Comparison of ENCODE assay signal across 8 mouse cellular contexts in genomic region chr12:52132256-52132655, GRCm38 (mm10). TPM values are rescaled to one million over a fixed set of nuclear protein-coding genes. Genes with fewer than 3 reads are reported as not detected.
DNase-seq lines count a peak whose midpoint lies in the region; ATAC-seq lines count a peak whose summit lies in the region.

No protein-coding gene starts in this region.

- H3K36me3 ChIP-seq in forebrain, embryonic 12.5 days (replicated peaks), result no peaks in the 10 kb centered on the region
- H3K36me3 ChIP-seq in intestine, embryonic 16.5 days (ENCODE audit: control insufficient read depth, insufficient read depth, low read length), result no peaks in the 10 kb centered on the region
- H3K36me3 ChIP-seq in midbrain, embryonic 11.5 days (ENCODE audit: control insufficient read depth, insufficient read depth, low read length), result no peaks in the 10 kb centered on the region

- H3K27ac ChIP-seq in forebrain, embryonic 12.5 days, result peak overlapping the region; percentile 82
- H3K27ac ChIP-seq in intestine, embryonic 16.5 days (ENCODE audit: low read length), result peak overlapping the region; percentile 31
- H3K27ac ChIP-seq in midbrain, embryonic 11.5 days (ENCODE audit: low read depth, low read length), result peak overlapping the region; percentile 57; the same call in 1 of the 2 replicates

- H3K9ac ChIP-seq in forebrain, embryonic 12.5 days, result no peak overlapping the region
- H3K9ac ChIP-seq in intestine, embryonic 16.5 days (ENCODE audit: low read depth, low read length), result peak overlapping the region; percentile 16; the same call in 1 of the 2 replicates
- peak overlapping the region; percentile 30; the same call in 1 of the 2 replicates for H3K9ac ChIP-seq in midbrain, embryonic 11.5 days (ENCODE audit: low read length)

- H3K4me1 ChIP-seq in forebrain, embryonic 12.5 days, result peaks cover 15% of the 10 kb centered on the region
- H3K4me1 ChIP-seq in intestine, embryonic 16.5 days (ENCODE audit: control insufficient read depth, insufficient read depth, low read length), result peaks cover 4% of the 10 kb centered on the region; the same call in 1 of the 2 replicates
- no peaks in the 10 kb centered on the region for H3K4me1 ChIP-seq in midbrain, embryonic 11.5 days (ENCODE audit: control insufficient read depth, insufficient read depth, low read length)

- H3K27me3 ChIP-seq in forebrain, embryonic 12.5 days, result no peaks in the 10 kb centered on the region
- H3K27me3 ChIP-seq in intestine, embryonic 16.5 days (replicated peaks; ENCODE audit: control insufficient read depth, insufficient read depth, low read length), result no peaks in the 10 kb centered on the region
- no peaks in the 10 kb centered on the region for H3K27me3 ChIP-seq in midbrain, embryonic 11.5 days (ENCODE audit: control insufficient read depth, insufficient read depth, low read length)

- no peaks in the 10 kb centered on the region for H3K9me3 ChIP-seq in forebrain, embryonic 12.5 days
- no peaks in the 10 kb centered on the region for H3K9me3 ChIP-seq in intestine, embryonic 16.5 days (ENCODE audit: control insufficient read depth, low read length)
- H3K9me3 ChIP-seq in midbrain, embryonic 11.5 days (ENCODE audit: control insufficient read depth, low read length), result no peaks in the 10 kb centered on the region

- no peak for ATAC-seq in forebrain, embryonic 12.5 days (ENCODE audit: low FRiP score)
- no peak for ATAC-seq in intestine, embryonic 16.5 days
- peak; percentile 80 for ATAC-seq in midbrain, embryonic 11.5 days (ENCODE audit: low FRiP score)

- WGBS in forebrain, embryonic 12.5 days, result 2% methylated on average over 10 of the region's 10 CpGs
- 9% methylated on average over 10 of the region's 10 CpGs for WGBS in intestine, embryonic 16.5 days
- WGBS in midbrain, embryonic 11.5 days, result under 1% methylated on average over 10 of the region's 10 CpGs

- DNase-seq in cerebellum, adult 9-11 months, result peak; percentile 6
- DNase-seq in cerebellum, adult 11-12 months, result no peak
- peak; percentile 32 for DNase-seq in Muller cell, postnatal 12 days (ENCODE audit: inconsistent ontology term)
- peak; percentile 93 for DNase-seq in midbrain, embryonic 11.5 days (ENCODE audit: low spot score, missing footprints)
- no peak for DNase-seq in frontal cortex, adult 2 months (ENCODE audit: extremely low spot score in 1 of 2, low spot score in 1 of 2)
- DNase-seq in frontal cortex, postnatal 10 days (ENCODE audit: low spot score in 2 of 2), result no peak

- no peak overlapping the region for H3K4me3 ChIP-seq in forebrain, embryonic 12.5 days (replicated peaks)
- H3K4me3 ChIP-seq in intestine, embryonic 16.5 days (ENCODE audit: low read length), result 0 out of 2 replicates have a peak overlapping the region, but pooled peaks have one; percentile 3
- H3K4me3 ChIP-seq in midbrain, embryonic 11.5 days (ENCODE audit: low read depth, low read length), result no peak overlapping the region

- H3K4me2 ChIP-seq in forebrain, embryonic 12.5 days, result peak overlapping the region; percentile 25
- peak overlapping the region; percentile 23 for H3K4me2 ChIP-seq in intestine, embryonic 16.5 days (ENCODE audit: low read depth, low read length)
- peak overlapping the region; percentile 30 for H3K4me2 ChIP-seq in midbrain, embryonic 11.5 days

RNA-seq across cellular contexts. Expression of gene Nubpl, which starts 34.7 kb away (rescaled TPM):
- 14.3 and 16.6 TPM in 2 replicates for polyA plus RNA-seq in forebrain, embryonic 12.5 days (2016; fragmentation: Nextera tagmentation; extraction: Ambion mirVana)
- polyA plus RNA-seq in intestine, embryonic 16.5 days (2015; fragmentation: Nextera tagmentation; extraction: Ambion mirVana), result 10.7 and 10.9 TPM in 2 replicates
- polyA plus RNA-seq in midbrain, embryonic 11.5 days (2014; fragmentation: Nextera tagmentation; extraction: Ambion mirVana), result 12.6 and 14.2 TPM in 2 replicates
- polyA plus RNA-seq in frontal cortex, adult 2 months (2012; rRNA removed), result 3.5 and 4.0 TPM in 2 replicates

Comparison
In these comparisons a context has a peak if more than half of its experiments do, and no peak if none do; other contexts are left out.
1. DNase-seq: peak in cerebellum, adult 9-11 months (single experiment), Muller cell, postnatal 12 days (single experiment) and midbrain, embryonic 11.5 days (single experiment); none in cerebellum, adult 11-12 months (single experiment), frontal cortex, adult 2 months (0 of 2) and frontal cortex, postnatal 10 days (0 of 2).
2. H3K27ac ChIP-seq: peak in every context shown above with its lines; median percentile 82 in forebrain, embryonic 12.5 days; 57 in midbrain, embryonic 11.5 days; 31 in intestine, embryonic 16.5 days.
3. Peak in every context shown above with its lines, with median percentiles within 50 percentile points of each other: H3K4me2 ChIP-seq.